Mouse (Mus musculus) forebrain, embryonic 16.5 days (tissue): Measurements from ENCODE around the gene Rpp30. TPM values are rescaled to one million over a fixed set of nuclear protein-coding genes. Genes with fewer than 3 reads are reported as not detected.
A peak's percentile ranks its signal among the peaks of the same experiment; 100 is the strongest.

Experiments
- ATAC-seq: fragments of 200-750 bp; cut with Nextera tagmentation; 2 replicates; pipeline ENCODE4 v1.8.0; 2017; ENCODE audit warnings: mild to moderate bottlenecking, moderate library complexity
- H3K27ac ChIP-seq: fragments of 300-500 bp; sonication (generic); 2 replicates; pipeline ENCODE4 v1.5.1; 2014; ENCODE audit warnings: low read length, control low read depth
- H3K27me3 ChIP-seq: fragments of 300-500 bp; sonication (generic); replicated peaks from 2 replicates; pipeline ENCODE4 v1.6.1; 2014; ENCODE audit warnings: low read length; ENCODE audit not compliant: control insufficient read depth, insufficient read depth
- H3K36me3 ChIP-seq: fragments of 300-500 bp; sonication (generic); 2 replicates; pipeline ENCODE4 v1.6.1; 2014; ENCODE audit not compliant: control insufficient read depth, insufficient read depth
- H3K4me1 ChIP-seq: fragments of 300-500 bp; sonication (generic); replicated peaks from 2 replicates; pipeline ENCODE4 v1.6.1; 2014; ENCODE audit warnings: low read length; ENCODE audit not compliant: control insufficient read depth, insufficient read depth
- H3K4me2 ChIP-seq: fragments of 300-500 bp; sonication (generic); 2 replicates; pipeline ENCODE4 v1.6.1; 2014; ENCODE audit warnings: mild to moderate bottlenecking, low read length, control low read depth
- H3K4me3 ChIP-seq: fragments of 300-500 bp; sonication (generic); replicated peaks from 2 replicates; pipeline ENCODE4 v1.5.1; 2014; ENCODE audit warnings: mild to moderate bottlenecking, low read length, control low read depth
- H3K9ac ChIP-seq: fragments of 300-500 bp; sonication (generic); replicated peaks from 2 replicates; pipeline ENCODE4 v1.6.1; 2014; ENCODE audit warnings: low read depth, low read length, control low read depth
- H3K9me3 ChIP-seq: fragments of 300-500 bp; sonication (generic); 2 replicates; pipeline ENCODE4 v1.6.1; 2016; ENCODE audit warnings: low read length; ENCODE audit not compliant: control insufficient read depth
- WGBS: fragments of 180-500 bp; shearing (Covaris S2); extraction: QIAGEN DNeasy Blood & Tissue Kit; methylation state at CpG from one replicate; pipeline ENCODE4 v1.1.7; 2014; 5-methylcytosine and 5-hydroxymethylcytosine counted together
- polyA plus RNA-seq: library from polyadenylated mRNA; unstranded; fragments of >200 nt; fragmentation: Nextera tagmentation; extraction: Ambion mirVana; gene quantifications from 2 replicates; pipeline ENCODE4 v1.2.1, GENCODE M21; 2015

The Rpp30 gene
- 87.5 and 95.2 TPM in 2 replicates for polyA plus RNA-seq

GRCm38 (mm10) chr19:36083262-36084225 is at the start of gene Rpp30:
Gene Rpp30 (plus strand): TSS chr19:36083716.
- Histone ChIP-seq H3K36me3 (0 out of 2 replicates have a peak, but pooled peaks cover under 1% of the 10 kb centered on the region), H3K27ac (peak within 1 kb of the TSS; percentile 49)

GRCm38 (mm10) chr19:36046046-36046445 is 37.5 kb upstream of the Rpp30 start:
- no peaks in the 10 kb centered on the region for H3K27me3 ChIP-seq
- H3K4me3 ChIP-seq: no peak overlapping the region
- H3K4me1 ChIP-seq: no peaks in the 10 kb centered on the region
- 86% methylated on average over 7 of the region's 7 CpGs for WGBS
- no peak overlapping the region for H3K4me2 ChIP-seq
- no peaks in the 10 kb centered on the region for H3K9me3 ChIP-seq
- no peak overlapping the region for H3K9ac ChIP-seq
- no peak overlapping the region for H3K27ac ChIP-seq
- H3K36me3 ChIP-seq: no peaks in the 10 kb centered on the region
- no peak for ATAC-seq

More at GRCm38 (mm10) chr19:36083262-36084225, at the start of gene Rpp30:
- no peaks in the 10 kb centered on the region for H3K27me3 ChIP-seq
- peak within 1 kb of the TSS; percentile 69 for H3K4me2 ChIP-seq
- peak within 1 kb of the TSS; percentile 69 for H3K9ac ChIP-seq
- WGBS: 2% methylated on average over 34 of the region's 34 CpGs
- no peaks in the 10 kb centered on the region for H3K9me3 ChIP-seq
- peaks cover 10% of the 10 kb centered on the region for H3K4me1 ChIP-seq
- peak; percentile 97 for ATAC-seq
- peak within 1 kb of the TSS; percentile 58 for H3K4me3 ChIP-seq

- Histone ChIP-seq H3K27ac (no peak overlapping the region), H3K4me3 (peak overlapping the region; percentile 65), H3K9ac (peak overlapping the region; percentile 64), H3K4me2 (peak overlapping the region; percentile 89), H3K36me3 (no peaks in the 10 kb centered on the region), H3K27me3 (peaks cover 22% of the 10 kb centered on the region; the same call in 1 of the 2 replicates), H3K9me3 (no peaks in the 10 kb centered on the region), H3K4me1 (peaks cover 12% of the 10 kb centered on the region)
- WGBS: 10% methylated on average over 48 of the region's 49 CpGs
- 0 out of 2 replicates have a peak, but pooled peaks have one; percentile 9 for ATAC-seq
Observed at GRCm38 (mm10) chr19:36056502-36057221, 26.9 kb upstream of the Rpp30 start.

GRCm38 (mm10) chr19:36057231-36057811 is 26.2 kb upstream of the Rpp30 start, which contains the start of gene Htr7:
Gene Htr7 (minus strand): TSS chr19:36057507.
- H3K9ac ChIP-seq: peak within 1 kb of the TSS; percentile 64
- peak within 1 kb of the TSS; percentile 89 for H3K4me2 ChIP-seq
- H3K4me3 ChIP-seq: peak within 1 kb of the TSS; percentile 65
- no peaks in the 10 kb centered on the region for H3K9me3 ChIP-seq
- peaks cover 22% of the 10 kb centered on the region; the same call in 1 of the 2 replicates for H3K27me3 ChIP-seq
- no peak within 1 kb of the TSS for H3K27ac ChIP-seq
- no peaks in the 10 kb centered on the region for H3K36me3 ChIP-seq
- H3K4me1 ChIP-seq: peaks cover 12% of the 10 kb centered on the region
- peak; percentile 95 for ATAC-seq
- WGBS: under 1% methylated on average over 67 of the region's 86 CpGs

- Histone ChIP-seq H3K27ac (no peak overlapping the region), H3K9me3 (no peaks in the 10 kb centered on the region), H3K4me2 (no peak overlapping the region), H3K4me3 (no peak overlapping the region), H3K9ac (no peak overlapping the region), H3K36me3 (no peaks in the 10 kb centered on the region), H3K27me3 (peaks cover 9% of the 10 kb centered on the region; the same call in 1 of the 2 replicates), H3K4me1 (peaks cover 3% of the 10 kb centered on the region; the same call in 1 of the 2 replicates)
- ATAC-seq: peak; percentile 66
- WGBS: 54% methylated on average over 2 of the region's 2 CpGs
Observed at GRCm38 (mm10) chr19:36062801-36063529, 20.6 kb upstream of the Rpp30 start.

- Histone ChIP-seq H3K27me3 (no peaks in the 10 kb centered on the region), H3K27ac (no peak overlapping the region), H3K4me2 (peak overlapping the region; percentile 52), H3K36me3 (no peaks in the 10 kb centered on the region), H3K9me3 (no peaks in the 10 kb centered on the region), H3K4me3 (peak overlapping the region; percentile 58), H3K9ac (no peak overlapping the region), H3K4me1 (peaks cover 10% of the 10 kb centered on the region)
- peak; percentile 76 for ATAC-seq
- 42% methylated on average over 7 of the region's 7 CpGs for WGBS
Observed at GRCm38 (mm10) chr19:36082606-36083261, 782 bp upstream of the Rpp30 start.

GRCm38 (mm10) chr19:36090781-36091180 is 7.3 kb downstream of the Rpp30 start:
- H3K4me1 ChIP-seq: no peaks in the 10 kb centered on the region
- H3K4me3 ChIP-seq: no peak overlapping the region
- no peak overlapping the region for H3K4me2 ChIP-seq
- WGBS: 46% methylated on average over 5 of the region's 5 CpGs
- ATAC-seq: peak; percentile 58; the same call in 1 of the 2 replicates
- H3K27me3 ChIP-seq: no peaks in the 10 kb centered on the region
- no peaks in the 10 kb centered on the region for H3K9me3 ChIP-seq
- H3K36me3 ChIP-seq: peaks cover 18% of the 10 kb centered on the region
- H3K9ac ChIP-seq: no peak overlapping the region
- H3K27ac ChIP-seq: no peak overlapping the region

GRCm38 (mm10) chr19:36097194-36097593 is 13.7 kb downstream of the Rpp30 start:
- H3K36me3 ChIP-seq: peaks cover 15% of the 10 kb centered on the region
- 96% methylated on average over 3 of the region's 3 CpGs for WGBS
- no peak for ATAC-seq

More at GRCm38 (mm10) chr19:36097194-36097593, 13.7 kb downstream of the Rpp30 start:
- Histone ChIP-seq H3K4me3 (no peak overlapping the region), H3K4me2 (no peak overlapping the region), H3K27me3 (no peaks in the 10 kb centered on the region), H3K9me3 (no peaks in the 10 kb centered on the region), H3K9ac (no peak overlapping the region), H3K4me1 (no peaks in the 10 kb centered on the region), H3K27ac (no peak overlapping the region)
